Mouse (Mus musculus) lung, postnatal 0 days (tissue): Measurements from ENCODE around the gene Tmem258. TPM values are rescaled to one million over a fixed set of nuclear protein-coding genes. Genes with fewer than 3 reads are reported as not detected.

Experiments
- ATAC-seq: fragments of 200-750 bp; cut with Nextera tagmentation; 2 replicates; pipeline ENCODE4 v1.8.0; 2017; ENCODE audit warnings: moderate library complexity
- DNase-seq: peaks from one replicate; pipeline ENCODE4 v3.0.0-alpha.2; 2016; ENCODE audit warnings: low spot score
- H3K27ac ChIP-seq: fragments of 300-500 bp; sonication (generic); 2 replicates; pipeline ENCODE4 v1.5.1; 2014; ENCODE audit warnings: antibody characterized with exemption, mild to moderate bottlenecking, low read length, mixed read lengths
- H3K27me3 ChIP-seq: fragments of 300-500 bp; sonication (generic); replicated peaks from 2 replicates; pipeline ENCODE4 v1.6.1; 2014; ENCODE audit warnings: low read length, mixed read lengths; ENCODE audit not compliant: insufficient read depth
- H3K36me3 ChIP-seq: fragments of 300-500 bp; sonication (generic); 2 replicates; pipeline ENCODE4 v1.6.1; 2014; ENCODE audit warnings: low read length, mixed read lengths; ENCODE audit not compliant: insufficient read depth
- H3K4me1 ChIP-seq: fragments of 300-500 bp; sonication (generic); 2 replicates; pipeline ENCODE4 v1.6.1; 2014; ENCODE audit warnings: antibody characterized with exemption, low read depth, low read length, mixed read lengths; ENCODE audit not compliant: insufficient read depth
- H3K4me2 ChIP-seq: fragments of 300-500 bp; sonication (generic); replicated peaks from 2 replicates; pipeline ENCODE4 v1.6.1; 2014; ENCODE audit warnings: low read depth, mild to moderate bottlenecking, low read length, moderate library complexity, mixed read lengths
- H3K4me3 ChIP-seq: fragments of 300-500 bp; sonication (generic); 2 replicates; pipeline ENCODE4 v1.5.1; 2014; ENCODE audit warnings: low read depth, low read length
- H3K9ac ChIP-seq: fragments of 300-500 bp; sonication (generic); replicated peaks from 2 replicates; pipeline ENCODE4 v1.6.1; 2014; ENCODE audit warnings: low read depth, mild to moderate bottlenecking
- H3K9me3 ChIP-seq: fragments of 300-500 bp; sonication (generic); 2 replicates; pipeline ENCODE4 v1.6.1; 2016; ENCODE audit warnings: low read length, mixed read lengths
- CTCF ChIP-seq: IDR thresholded peaks from 2 replicates; pipeline ENCODE4 v1.5.1; 2016; ENCODE audit warnings: antibody characterized with exemption, mild to moderate bottlenecking
- EP300 ChIP-seq: IDR thresholded peaks from 2 replicates; pipeline ENCODE4 v1.6.1; 2016; ENCODE audit warnings: antibody characterized with exemption, mild to moderate bottlenecking, control low read depth
- WGBS: fragments of 180-500 bp; shearing (Covaris S2); extraction: QIAGEN DNeasy Blood & Tissue Kit; methylation state at CpG from one replicate; pipeline ENCODE4 v1.1.7; 2014; 5-methylcytosine and 5-hydroxymethylcytosine counted together
- polyA plus RNA-seq: library from polyadenylated mRNA; unstranded; fragments of >200 nt; fragmentation: Nextera tagmentation; extraction: Ambion mirVana; gene quantifications from 2 replicates; pipeline ENCODE4 v1.2.1, GENCODE M21; 2015

Gene Tmem258
- polyA plus RNA-seq, 1 experiment from 2014 or later: 394 TPM

GRCm38 (mm10) chr19:10173116-10173718 lies 30.6 kb upstream of the Tmem258 start:
- TF ChIP-seq CTCF (no peak), EP300 (no peak)
- no peak overlapping the region for H3K9ac ChIP-seq

GRCm38 (mm10) chr19:10173844-10174539 lies 29.8 kb upstream of the Tmem258 start:
- no peak overlapping the region for H3K27ac ChIP-seq
- no peaks in the 10 kb centered on the region for H3K36me3 ChIP-seq
- no peak overlapping the region for H3K9ac ChIP-seq
- H3K27me3 ChIP-seq: no peaks in the 10 kb centered on the region
- no peak overlapping the region for H3K4me2 ChIP-seq
- H3K4me3 ChIP-seq: no peak overlapping the region
- TF ChIP-seq CTCF (no peak), EP300 (no peak)
- no peaks in the 10 kb centered on the region for H3K9me3 ChIP-seq
- 81% methylated on average over 7 of the region's 7 CpGs for WGBS
- DNase-seq (no peak), ATAC-seq (no peak)
- no peaks in the 10 kb centered on the region for H3K4me1 ChIP-seq

More at GRCm38 (mm10) chr19:10173116-10173718, 30.6 kb upstream of the Tmem258 start:
- Histone ChIP-seq H3K27me3 (no peaks in the 10 kb centered on the region), H3K27ac (no peak overlapping the region), H3K4me2 (no peak overlapping the region), H3K4me1 (no peaks in the 10 kb centered on the region), H3K4me3 (no peak overlapping the region), H3K9me3 (no peaks in the 10 kb centered on the region), H3K36me3 (no peaks in the 10 kb centered on the region)
- peak; percentile 49 for ATAC-seq
- 56% methylated on average over 5 of the region's 5 CpGs for WGBS
- DNase-seq: peak; percentile 53

- H3K9me3 ChIP-seq: no peaks in the 10 kb centered on the region
- H3K27me3 ChIP-seq: no peaks in the 10 kb centered on the region
- ATAC-seq (no peak), DNase-seq (no peak)
- H3K4me2 ChIP-seq: no peak overlapping the region
- TF ChIP-seq EP300 (no peak), CTCF (no peak)
- no peak overlapping the region for H3K9ac ChIP-seq
- WGBS: 81% methylated on average over 4 of the region's 4 CpGs
- H3K4me3 ChIP-seq: no peak overlapping the region
- H3K27ac ChIP-seq: no peak overlapping the region
- H3K36me3 ChIP-seq: no peaks in the 10 kb centered on the region
- no peaks in the 10 kb centered on the region for H3K4me1 ChIP-seq
These were observed 28.9 kb upstream of the Tmem258 start for GRCm38 (mm10) chr19:10174956-10175355.

GRCm38 (mm10) chr19:10176477-10176876 lies 27.3 kb upstream of the Tmem258 start:
- 53% methylated on average over 1 of the region's 1 CpGs for WGBS
- DNase-seq: no peak
- Histone ChIP-seq H3K27ac (no peak overlapping the region), H3K4me3 (no peak overlapping the region), H3K9me3 (no peaks in the 10 kb centered on the region), H3K4me2 (no peak overlapping the region), H3K36me3 (no peaks in the 10 kb centered on the region), H3K9ac (no peak overlapping the region), H3K4me1 (no peaks in the 10 kb centered on the region), H3K27me3 (no peaks in the 10 kb centered on the region)
- ATAC-seq: peak; percentile 39; the same call in 1 of the 2 replicates
- no peak for TF ChIP-seq CTCF
- TF ChIP-seq EP300: no peak

GRCm38 (mm10) chr19:10176941-10177372 lies 26.9 kb upstream of the Tmem258 start:
- 32% methylated on average over 7 of the region's 7 CpGs for WGBS
- Histone ChIP-seq H3K4me2 (no peak overlapping the region), H3K36me3 (no peaks in the 10 kb centered on the region), H3K4me3 (no peak overlapping the region), H3K9ac (no peak overlapping the region), H3K27me3 (no peaks in the 10 kb centered on the region), H3K27ac (peak overlapping the region; percentile 55; the same call in 1 of the 2 replicates), H3K4me1 (no peaks in the 10 kb centered on the region), H3K9me3 (no peaks in the 10 kb centered on the region)
- peak; percentile 30; the same call in 1 of the 2 replicates for TF ChIP-seq EP300
- TF ChIP-seq CTCF: no peak
- peak; percentile 83 for ATAC-seq
- peak; percentile 83 for DNase-seq

- no peak for DNase-seq
- Histone ChIP-seq H3K4me1 (peaks cover 5% of the 10 kb centered on the region; the same call in 1 of the 2 replicates), H3K9ac (no peak overlapping the region), H3K27ac (no peak overlapping the region), H3K27me3 (no peaks in the 10 kb centered on the region), H3K36me3 (no peaks in the 10 kb centered on the region), H3K9me3 (no peaks in the 10 kb centered on the region), H3K4me2 (no peak overlapping the region), H3K4me3 (no peak overlapping the region)
- WGBS: 89% methylated on average over 7 of the region's 7 CpGs
- ATAC-seq: no peak
- TF ChIP-seq EP300: no peak
- TF ChIP-seq CTCF: no peak
These were observed 22.6 kb upstream of the Tmem258 start for GRCm38 (mm10) chr19:10181225-10181624.
